Mouse (Mus musculus) hindbrain, embryonic 16.5 days (tissue): ENCODE measurements around the gene Snap25. TPM values are rescaled to one million over a fixed set of nuclear protein-coding genes. Genes with fewer than 3 reads are reported as not detected.
A peak's percentile ranks its signal among the peaks of the same experiment; 100 is the strongest.

Experiments
- ATAC-seq: fragments of 200-750 bp; cut with Nextera tagmentation; 2 replicates; pipeline ENCODE4 v1.8.0; 2017; ENCODE audit warnings: moderate TSS enrichment, moderate library complexity
- H3K27ac ChIP-seq: fragments of 300-500 bp; sonication (generic); 2 replicates; pipeline ENCODE4 v1.5.1; 2014; ENCODE audit warnings: low read depth, mild to moderate bottlenecking, control low read depth, low read length, moderate library complexity
- H3K27me3 ChIP-seq: fragments of 300-500 bp; sonication (generic); replicated peaks from 2 replicates; pipeline ENCODE4 v1.6.1; 2014; ENCODE audit warnings: low read length; ENCODE audit not compliant: control insufficient read depth, insufficient read depth
- H3K36me3 ChIP-seq: fragments of 300-500 bp; sonication (generic); 2 replicates; pipeline ENCODE4 v1.6.1; 2014; ENCODE audit warnings: mild to moderate bottlenecking, low read length, moderate library complexity, mixed read lengths; ENCODE audit not compliant: control insufficient read depth, insufficient read depth
- H3K4me1 ChIP-seq: fragments of 300-500 bp; sonication (generic); 2 replicates; pipeline ENCODE4 v1.6.1; 2014; ENCODE audit warnings: low read depth, low read length; ENCODE audit not compliant: control insufficient read depth, insufficient read depth
- H3K4me2 ChIP-seq: fragments of 300-500 bp; sonication (generic); 2 replicates; pipeline ENCODE4 v1.6.1; 2014; ENCODE audit warnings: mild to moderate bottlenecking, low read length, control low read depth, moderate library complexity
- H3K4me3 ChIP-seq: fragments of 300-500 bp; sonication (generic); 2 replicates; pipeline ENCODE4 v1.5.1; 2014; ENCODE audit warnings: mild to moderate bottlenecking, low read length, control low read depth, moderate library complexity
- H3K9ac ChIP-seq: fragments of 300-500 bp; sonication (generic); 2 replicates; pipeline ENCODE4 v1.6.1; 2014; ENCODE audit warnings: low read depth, mild to moderate bottlenecking, control low read depth, low read length, moderate library complexity
- H3K9me3 ChIP-seq: fragments of 300-500 bp; sonication (generic); 2 replicates; pipeline ENCODE4 v1.6.1; 2014; ENCODE audit warnings: mild to moderate bottlenecking, low read length, moderate library complexity; ENCODE audit not compliant: control insufficient read depth
- WGBS: fragments of 180-500 bp; shearing (Covaris S2); extraction: QIAGEN DNeasy Blood & Tissue Kit; methylation state at CpG from one replicate; pipeline ENCODE4 v1.1.7; 2014; 5-methylcytosine and 5-hydroxymethylcytosine counted together
- polyA plus RNA-seq: library from polyadenylated mRNA; unstranded; fragments of >200 nt; fragmentation: Nextera tagmentation; extraction: Ambion mirVana; gene quantifications from 2 replicates; pipeline ENCODE4 v1.2.1, GENCODE M21; 2015

Snap25 gene
- polyA plus RNA-seq, 1 experiment from 2014 or later: 326 TPM

GRCm38 (mm10) chr2:136703376-136703775 is 9.9 kb upstream of the Snap25 start:
- Histone ChIP-seq H3K36me3 (no peaks in the 10 kb centered on the region), H3K9ac (no peak overlapping the region), H3K27ac (no peak overlapping the region), H3K4me2 (no peak overlapping the region), H3K27me3 (no peaks in the 10 kb centered on the region), H3K4me3 (no peak overlapping the region), H3K4me1 (no peaks in the 10 kb centered on the region), H3K9me3 (no peaks in the 10 kb centered on the region)
- WGBS: 73% methylated on average over 2 of the region's 2 CpGs
- no peak for ATAC-seq

- H3K27ac ChIP-seq: no peak overlapping the region
- WGBS: 29% methylated on average over 3 of the region's 3 CpGs
- no peaks in the 10 kb centered on the region for H3K9me3 ChIP-seq
- H3K36me3 ChIP-seq: no peaks in the 10 kb centered on the region
- H3K4me3 ChIP-seq: no peak overlapping the region
- no peak for ATAC-seq
- H3K4me1 ChIP-seq: peaks cover 3% of the 10 kb centered on the region
- no peaks in the 10 kb centered on the region for H3K27me3 ChIP-seq
- H3K9ac ChIP-seq: no peak overlapping the region
- peak overlapping the region; percentile 69 for H3K4me2 ChIP-seq
Measured at GRCm38 (mm10) chr2:136711155-136711554, 2.1 kb upstream of the Snap25 start.

DNA sequence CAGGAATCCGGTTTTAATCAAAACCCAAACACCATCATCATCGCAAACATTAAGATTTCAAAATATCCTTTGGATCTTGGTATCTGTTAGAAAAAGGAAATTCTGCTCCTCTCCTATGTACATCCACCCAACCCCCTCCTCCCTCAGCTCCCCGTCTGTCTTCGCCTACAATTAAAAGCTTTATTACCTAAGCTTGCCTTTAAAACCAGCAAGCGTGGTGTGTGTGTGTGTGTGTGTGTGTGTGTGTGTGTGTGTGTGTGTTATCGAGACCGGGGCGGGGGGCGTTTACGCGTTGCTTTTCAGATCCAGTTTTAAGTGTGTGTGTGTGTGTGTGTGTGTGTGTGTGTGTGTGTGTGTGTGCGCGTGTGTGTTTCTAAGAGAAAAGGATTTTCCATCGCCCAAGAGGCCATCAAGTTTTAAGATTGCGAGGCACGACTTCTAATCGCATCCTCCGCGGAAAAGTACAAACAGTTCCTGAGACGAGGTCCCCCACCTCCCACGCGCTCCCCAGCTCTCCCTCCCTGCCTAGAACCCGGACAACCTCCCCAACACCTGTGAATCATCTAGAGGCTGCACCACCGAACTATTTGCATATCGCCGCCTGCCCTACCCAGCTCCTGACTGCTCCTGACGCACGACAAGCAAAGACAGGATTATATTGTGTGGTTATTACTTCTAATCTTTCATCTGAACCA is 1.4 kb upstream of the Snap25 start:
- H3K36me3 ChIP-seq: no peaks in the 10 kb centered on the region
- H3K4me1 ChIP-seq: peaks cover 3% of the 10 kb centered on the region
- no peaks in the 10 kb centered on the region for H3K9me3 ChIP-seq
- H3K27ac ChIP-seq: peak overlapping the region; percentile 44
- whole genome bisulfite sequencing: 3% methylated on average over 26 of the region's 28 CpGs
- peak overlapping the region; percentile 56 for H3K9ac ChIP-seq
- H3K4me3 ChIP-seq: peak overlapping the region; percentile 81
- no peaks in the 10 kb centered on the region for H3K27me3 ChIP-seq
- H3K4me2 ChIP-seq: peak overlapping the region; percentile 69
- ATAC-seq: peak; percentile 31

DNA sequence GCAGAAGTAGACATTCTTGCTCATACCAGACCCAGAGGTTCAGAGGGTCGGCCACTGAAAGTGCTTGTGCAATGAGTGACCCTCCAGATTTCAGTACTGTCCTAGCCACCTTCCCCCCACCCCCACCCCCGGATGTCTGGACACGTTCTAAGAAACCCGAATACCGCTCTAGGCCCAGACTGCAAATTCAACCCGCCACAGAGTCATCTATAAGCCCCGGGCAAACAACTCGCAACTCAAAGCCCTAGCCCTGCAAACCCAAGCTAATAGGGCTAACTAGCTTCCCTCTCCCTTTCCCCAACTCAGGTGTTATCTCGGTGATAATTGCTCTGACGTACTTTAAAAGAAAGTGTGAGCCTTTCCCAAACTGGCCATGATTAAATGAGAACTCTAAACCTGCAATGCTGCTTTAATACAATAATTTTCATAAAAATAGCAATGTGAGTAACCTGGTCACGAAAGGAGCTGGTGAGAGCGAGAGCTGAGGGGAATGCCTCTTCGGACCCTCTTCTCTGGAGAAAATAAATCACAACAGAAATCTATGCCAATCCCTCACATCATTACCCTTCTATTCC is 725 bp upstream of the Snap25 start:
- ATAC-seq: peak; percentile 15
- peak overlapping the region; percentile 28 for H3K9ac ChIP-seq
- H3K4me2 ChIP-seq: peak overlapping the region; percentile 69
- no peaks in the 10 kb centered on the region for H3K9me3 ChIP-seq
- H3K27ac ChIP-seq: peak overlapping the region; percentile 33
- H3K27me3 ChIP-seq: no peaks in the 10 kb centered on the region
- peaks cover 3% of the 10 kb centered on the region for H3K4me1 ChIP-seq
- H3K4me3 ChIP-seq: peak overlapping the region; percentile 81
- no peaks in the 10 kb centered on the region for H3K36me3 ChIP-seq
- WGBS: 1% methylated on average over 13 of the region's 13 CpGs

- Histone ChIP-seq H3K27me3 (no peaks in the 10 kb centered on the region), H3K4me3 (peak overlapping the region; percentile 81), H3K4me2 (peak overlapping the region; percentile 69), H3K36me3 (no peaks in the 10 kb centered on the region), H3K4me1 (peaks cover 3% of the 10 kb centered on the region), H3K9ac (peak overlapping the region; percentile 85), H3K9me3 (no peaks in the 10 kb centered on the region), H3K27ac (peak overlapping the region; percentile 90)
- WGBS: 0% methylated on average over 22 of the region's 22 CpGs
- ATAC-seq: peak; percentile 62
Measured at GRCm38 (mm10) chr2:136714008-136714411, 757 bp downstream of the Snap25 start.

DNA sequence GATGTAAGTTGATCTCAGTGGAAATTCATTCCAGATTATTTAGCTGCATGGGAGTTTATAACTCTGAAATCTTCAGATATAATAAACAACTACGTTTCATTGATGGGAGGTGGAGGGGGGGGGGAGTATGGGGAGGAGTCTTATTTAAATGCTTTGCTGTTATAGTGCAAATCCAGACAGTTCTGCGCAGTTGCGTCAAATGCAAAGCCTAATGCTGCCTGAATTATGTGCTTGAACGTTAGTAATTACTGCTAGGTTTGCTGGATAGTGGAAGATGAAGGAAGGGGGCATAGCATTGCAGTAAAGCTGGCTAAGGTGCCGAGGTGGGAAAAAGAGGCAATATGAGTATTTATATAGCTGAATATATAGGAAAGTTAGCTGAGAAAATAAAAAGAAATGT is 2.3 kb downstream of the Snap25 start:
- ATAC-seq: no peak
- Histone ChIP-seq H3K27ac (no peak overlapping the region), H3K9me3 (no peaks in the 10 kb centered on the region), H3K4me1 (peaks cover 3% of the 10 kb centered on the region), H3K4me3 (peak overlapping the region; percentile 25), H3K36me3 (no peaks in the 10 kb centered on the region), H3K4me2 (peak overlapping the region; percentile 47), H3K9ac (0 out of 2 replicates have a peak overlapping the region, but pooled peaks have one; percentile 9), H3K27me3 (no peaks in the 10 kb centered on the region)
- 48% methylated on average over 5 of the region's 5 CpGs for WGBS

DNA sequence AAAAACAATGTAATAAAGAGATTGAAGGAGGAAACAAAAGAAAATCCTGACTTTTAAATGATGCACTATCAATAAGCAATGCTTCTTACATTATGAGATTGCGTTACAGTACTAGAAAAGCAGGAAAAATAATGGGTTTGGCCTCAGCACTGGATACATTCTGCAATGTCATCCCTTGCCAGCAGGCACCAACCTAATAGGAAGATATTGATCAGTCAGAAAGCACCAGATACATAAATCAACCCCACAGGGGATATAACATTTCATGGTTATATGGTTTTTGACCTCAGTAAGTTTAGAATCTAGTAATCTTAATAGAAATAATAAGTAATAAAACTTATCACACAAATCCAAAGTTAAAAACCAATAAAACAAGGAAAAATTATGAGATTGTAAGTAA is 3.1 kb downstream of the Snap25 start:
- Histone ChIP-seq H3K4me3 (no peak overlapping the region), H3K9ac (no peak overlapping the region)

DNA sequence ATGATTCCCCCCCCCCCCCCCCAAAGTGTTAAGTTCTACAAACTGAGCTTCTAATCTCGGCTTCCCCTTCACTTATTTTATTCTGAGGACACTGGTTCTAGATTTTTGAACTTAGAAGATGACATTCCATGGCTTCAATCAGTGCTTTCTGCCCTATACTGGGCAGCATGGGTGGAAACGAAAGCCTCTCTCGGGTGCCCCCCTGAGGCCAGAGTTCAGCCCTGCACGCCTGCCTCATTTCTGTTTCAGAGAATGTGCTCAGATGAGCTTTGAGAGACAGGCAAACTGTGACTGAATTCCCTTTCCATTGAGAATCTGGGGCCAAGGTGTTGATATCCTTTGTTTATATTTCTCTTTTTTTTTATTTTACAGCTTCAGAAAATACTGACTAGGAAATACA is 7.0 kb downstream of the Snap25 start:
- 34% methylated on average over 4 of the region's 4 CpGs for WGBS
- ATAC-seq: no peak
- H3K9ac ChIP-seq: no peak overlapping the region
- no peaks in the 10 kb centered on the region for H3K27me3 ChIP-seq
- no peaks in the 10 kb centered on the region for H3K4me1 ChIP-seq
- H3K9me3 ChIP-seq: no peaks in the 10 kb centered on the region
- H3K4me2 ChIP-seq: no peak overlapping the region
- H3K4me3 ChIP-seq: no peak overlapping the region
- no peaks in the 10 kb centered on the region for H3K36me3 ChIP-seq
- H3K27ac ChIP-seq: no peak overlapping the region

More for the DNA sequence above, 3.1 kb downstream of the Snap25 start:
- no peak for ATAC-seq
- H3K27me3 ChIP-seq: no peaks in the 10 kb centered on the region
- H3K36me3 ChIP-seq: no peaks in the 10 kb centered on the region
- no peak overlapping the region for H3K27ac ChIP-seq
- WGBS: 79% methylated on average over 1 of the region's 1 CpGs
- H3K4me1 ChIP-seq: peaks cover 3% of the 10 kb centered on the region
- H3K9me3 ChIP-seq: no peaks in the 10 kb centered on the region
- H3K4me2 ChIP-seq: peak overlapping the region; percentile 47

- Histone ChIP-seq H3K4me2 (no peak overlapping the region), H3K27me3 (no peaks in the 10 kb centered on the region), H3K4me1 (no peaks in the 10 kb centered on the region), H3K4me3 (no peak overlapping the region), H3K27ac (no peak overlapping the region), H3K9ac (no peak overlapping the region), H3K9me3 (no peaks in the 10 kb centered on the region; the same call in 1 of the 2 replicates), H3K36me3 (no peaks in the 10 kb centered on the region)
- WGBS: 72% methylated on average over 2 of the region's 2 CpGs
- no peak for ATAC-seq
Measured at GRCm38 (mm10) chr2:136738260-136738659, 25.0 kb downstream of the Snap25 start.
